Mouse (Mus musculus) heart, postnatal 4 days (tissue): Measurements from ENCODE around the gene Neu2. TPM values are rescaled to one million over a fixed set of nuclear protein-coding genes. Genes with fewer than 3 reads are reported as not detected.

Experiments
- DNase-seq: peaks from one replicate; pipeline ENCODE4 v3.0.0; 2021
- total RNA-seq, 2 experiments: library from RNA; stranded (reverse); gene quantifications; 2 replicates each; pipeline ENCODE4 v1.2.3; 2021

Gene Neu2
- total RNA-seq, 2 experiments from 2014 or later, result not detected

- DNase-seq, result peak; percentile 11
These were observed 31.9 kb downstream of the Neu2 start for GRCm38 (mm10) chr1:87541614-87542013.

- no peak for DNase-seq
These were observed 41.3 kb downstream of the Neu2 start for GRCm38 (mm10) chr1:87551008-87551407.

- DNase-seq, result no peak
These were observed 43.9 kb downstream of the Neu2 start for GRCm38 (mm10) chr1:87553586-87553985.

GRCm38 (mm10) chr1:87562967-87563366 is 53.3 kb downstream of the Neu2 start:
- no peak for DNase-seq

- no peak for DNase-seq
These were observed 56.1 kb downstream of the Neu2 start for GRCm38 (mm10) chr1:87565760-87566159.

- DNase-seq, result no peak
These were observed 58.7 kb downstream of the Neu2 start for GRCm38 (mm10) chr1:87568398-87568797.

- no peak for DNase-seq
These were observed 63.6 kb downstream of the Neu2 start for GRCm38 (mm10) chr1:87573261-87573660.

GRCm38 (mm10) chr1:87573800-87574215 is 64.1 kb downstream of the Neu2 start, which contains the start of gene Ngef:
Gene Ngef, minus strand, starts transcription at chr1:87573870.
- DNase-seq, result no peak

- no peak for DNase-seq
These were observed 64.7 kb downstream of the Neu2 start for GRCm38 (mm10) chr1:87574353-87574752.

- DNase-seq, result peak; percentile 68
These were observed 65.1 kb downstream of the Neu2 start for GRCm38 (mm10) chr1:87574785-87575184.

- DNase-seq, result no peak
These were observed 69.3 kb downstream of the Neu2 start for GRCm38 (mm10) chr1:87578965-87579364.

- DNase-seq, result no peak
These were observed 71.1 kb downstream of the Neu2 start for GRCm38 (mm10) chr1:87580824-87581223.

GRCm38 (mm10) chr1:87589162-87589561 is 79.5 kb downstream of the Neu2 start:
- DNase-seq, result no peak

GRCm38 (mm10) chr1:87589980-87590379 is 80.3 kb downstream of the Neu2 start:
- DNase-seq, result no peak

- peak; percentile 17 for DNase-seq
These were observed 84.6 kb downstream of the Neu2 start for GRCm38 (mm10) chr1:87594261-87594660.

- no peak for DNase-seq
These were observed 85.0 kb downstream of the Neu2 start for GRCm38 (mm10) chr1:87594671-87595070.

GRCm38 (mm10) chr1:87600533-87600932 is 90.8 kb downstream of the Neu2 start:
- DNase-seq, result no peak

GRCm38 (mm10) chr1:87601801-87602200 is 92.1 kb downstream of the Neu2 start:
- no peak for DNase-seq

GRCm38 (mm10) chr1:87603389-87603788 is 93.7 kb downstream of the Neu2 start:
- no peak for DNase-seq

- DNase-seq, result no peak
These were observed 95.6 kb downstream of the Neu2 start for GRCm38 (mm10) chr1:87605296-87605695.

GRCm38 (mm10) chr1:87607385-87608091 is 97.8 kb downstream of the Neu2 start:
- DNase-seq, result peak; percentile 40

GRCm38 (mm10) chr1:87608416-87609046 is 98.8 kb downstream of the Neu2 start:
- DNase-seq, result peak; percentile 74

GRCm38 (mm10) chr1:87614576-87615295 is 105.0 kb downstream of the Neu2 start:
- DNase-seq, result no peak
